Mouse (Mus musculus) ovary, postnatal 14 days (tissue): ENCODE results near the gene Spred2.

ENCODE experiments used
- DNase-seq: peaks from one replicate; pipeline ENCODE4 v3.0.0; 2022; ENCODE audit warnings: low spot score

Gene Spred2

DNA sequence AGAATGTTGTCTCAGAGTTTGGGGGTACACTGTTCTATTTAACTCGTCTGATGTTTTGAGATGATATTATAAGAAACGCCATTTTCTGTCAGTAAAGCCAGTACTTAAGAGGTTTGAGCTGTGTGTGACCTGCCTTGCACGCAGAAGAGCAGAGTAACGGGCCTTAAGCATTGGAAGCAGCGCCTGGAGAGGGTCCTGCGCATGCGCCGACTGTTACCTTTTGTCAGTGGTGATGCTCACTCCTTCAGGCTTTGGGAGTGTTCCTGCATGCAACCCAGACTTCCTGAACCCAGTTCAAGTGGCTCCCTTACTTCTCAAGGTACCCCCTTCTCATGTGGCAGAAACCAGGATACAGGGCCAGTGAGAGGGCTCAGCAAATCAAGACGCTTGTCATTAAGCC lies 59.9 kb downstream of the Spred2 start:
- DNase-seq = no peak

DNA sequence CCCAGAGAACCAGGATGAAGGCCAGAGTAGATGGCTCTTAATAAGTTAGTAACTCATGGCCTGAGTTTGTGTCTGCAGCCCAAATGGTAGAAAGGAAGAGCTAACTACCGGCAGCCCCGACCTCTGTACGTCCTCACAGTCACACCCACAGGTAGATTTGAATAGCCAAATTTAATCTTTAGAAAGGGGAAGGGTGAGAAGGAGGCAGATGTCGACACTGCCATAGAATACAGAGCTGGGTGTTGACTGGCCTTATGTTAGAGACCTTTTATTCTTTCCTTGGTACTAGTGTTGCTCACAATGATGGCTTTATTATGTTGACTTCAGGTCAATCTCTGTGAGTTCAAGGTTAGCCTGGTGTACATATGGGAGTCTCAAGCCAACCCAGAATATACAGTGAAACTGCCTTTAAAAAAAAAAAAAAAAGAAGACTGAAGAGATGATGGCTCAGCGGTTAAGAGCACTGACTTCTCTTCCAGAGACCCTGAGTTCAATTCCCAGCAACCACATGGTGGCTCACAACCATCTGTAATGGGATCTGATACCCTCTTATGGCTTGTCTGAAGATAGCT lies 61.2 kb downstream of the Spred2 start:
- no peak for DNase-seq

DNA sequence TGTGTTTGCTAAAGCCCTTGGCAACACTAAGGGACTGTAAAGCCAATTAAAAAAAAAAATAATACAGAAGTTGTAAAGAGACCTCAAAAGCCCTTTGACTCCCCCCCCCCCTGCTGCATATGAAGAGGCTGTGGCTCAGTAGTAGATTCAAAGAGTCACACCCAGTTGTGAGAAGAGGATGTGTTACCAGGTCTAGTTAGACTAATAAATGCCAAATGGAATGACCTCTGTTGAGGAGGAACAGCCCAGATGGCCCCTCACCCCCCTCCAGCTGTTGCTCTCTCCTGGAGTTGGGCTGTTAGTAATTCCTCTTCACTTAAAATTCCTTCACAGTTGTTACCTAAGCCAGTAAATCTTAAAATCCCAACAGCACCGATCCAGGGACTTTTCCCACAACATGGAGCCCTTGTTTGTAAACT lies 62.3 kb downstream of the Spred2 start:
- no peak for DNase-seq

DNA sequence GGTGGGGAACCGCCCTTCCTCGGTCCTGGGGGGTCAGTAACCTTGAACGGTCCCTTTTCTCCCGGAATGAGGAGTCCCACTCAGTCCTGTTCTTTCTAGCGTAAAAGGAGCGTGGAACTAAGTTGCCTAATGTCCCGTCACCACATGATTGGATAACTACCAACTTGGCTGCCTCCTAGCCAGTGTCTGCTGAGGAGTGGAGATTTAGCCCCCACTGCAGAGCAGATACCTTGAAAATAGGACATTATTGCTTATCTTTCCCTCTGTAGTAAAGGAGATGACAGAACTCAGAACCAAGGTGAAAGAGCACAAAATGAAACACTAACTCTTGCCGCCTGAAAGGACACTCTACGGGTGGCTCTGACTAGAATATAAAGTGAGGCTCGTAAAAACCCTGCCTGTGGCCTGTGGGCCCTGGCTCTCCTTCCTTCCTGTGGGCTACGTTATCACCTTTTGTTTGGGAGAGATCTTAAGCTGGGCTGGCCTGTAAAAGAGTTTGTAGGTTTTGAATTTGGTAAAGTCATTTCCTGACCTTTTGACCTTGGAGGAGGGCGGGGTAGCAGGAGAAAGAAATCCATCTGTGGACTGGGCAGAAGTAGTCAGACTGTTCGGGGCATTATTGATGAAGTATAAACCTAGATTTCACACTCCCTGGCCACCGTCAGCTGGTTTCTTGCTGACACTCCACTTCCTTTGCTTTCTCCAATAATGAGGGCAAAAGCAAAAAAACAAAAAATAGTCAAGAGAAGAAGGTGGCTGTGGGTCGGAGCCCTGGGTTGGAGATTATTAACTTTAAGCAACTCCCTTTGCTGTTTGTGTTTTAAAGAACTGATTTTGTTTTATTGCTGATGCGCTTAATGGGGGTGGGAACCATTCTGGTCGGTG lies 62.9 kb downstream of the Spred2 start:
- no peak for DNase-seq

DNA sequence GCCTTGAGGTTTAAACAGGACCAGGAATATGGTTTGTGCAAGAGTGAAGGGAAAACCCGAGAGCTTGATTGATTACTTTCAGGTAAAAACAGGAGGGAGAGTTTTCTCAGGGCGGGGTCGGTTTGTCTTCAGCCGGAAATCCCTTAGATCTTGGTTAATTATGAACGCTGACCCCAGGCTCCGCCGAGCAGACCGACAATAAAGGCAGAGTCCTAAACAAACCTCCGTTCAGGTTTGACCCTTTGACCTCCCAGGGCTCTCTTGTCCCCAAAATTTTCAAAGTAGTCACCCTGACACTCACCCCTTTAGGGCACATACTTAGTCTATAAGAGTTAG lies 63.5 kb downstream of the Spred2 start:
- DNase-seq = no peak

DNA sequence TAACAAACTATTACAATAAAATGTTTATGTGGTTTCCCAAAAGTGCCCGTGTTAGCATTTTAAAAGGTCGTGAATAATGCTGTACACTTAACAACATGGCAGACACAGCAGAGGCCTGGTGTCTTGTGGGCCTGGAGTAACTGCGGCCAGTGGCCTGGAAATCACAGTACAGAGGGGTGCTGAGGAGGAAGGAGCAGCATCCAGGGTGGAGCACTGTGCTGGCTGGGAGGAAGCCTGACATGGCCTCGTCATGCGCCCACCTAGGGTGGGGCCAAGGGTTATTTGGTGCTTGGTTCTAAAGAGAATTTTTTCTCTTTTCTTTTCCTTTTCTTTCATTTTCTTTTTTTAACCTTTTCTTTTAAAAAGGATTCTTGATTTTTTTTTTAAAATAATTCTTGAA lies 64.0 kb downstream of the Spred2 start:
- no peak for DNase-seq

DNA sequence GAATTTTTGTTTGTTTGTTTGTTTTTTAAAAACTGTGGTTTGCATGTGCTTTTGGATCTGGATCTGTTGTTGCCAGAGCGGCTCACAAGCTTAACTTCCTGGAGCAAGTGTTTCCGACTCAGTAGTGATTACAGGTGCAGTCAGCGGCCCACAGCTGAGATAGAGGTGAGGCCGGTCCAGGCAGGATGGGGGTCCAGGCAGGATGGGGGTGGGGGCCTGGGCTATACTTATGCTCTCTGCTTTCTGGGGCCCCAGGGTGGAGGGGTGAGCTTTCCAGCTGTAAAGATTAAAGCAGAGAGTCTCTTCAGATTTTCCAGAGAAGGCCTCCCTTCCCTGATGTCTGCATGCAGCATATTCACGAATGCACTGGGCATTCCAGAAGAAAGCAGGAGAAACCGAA lies 64.5 kb downstream of the Spred2 start:
- DNase-seq = no peak

DNA sequence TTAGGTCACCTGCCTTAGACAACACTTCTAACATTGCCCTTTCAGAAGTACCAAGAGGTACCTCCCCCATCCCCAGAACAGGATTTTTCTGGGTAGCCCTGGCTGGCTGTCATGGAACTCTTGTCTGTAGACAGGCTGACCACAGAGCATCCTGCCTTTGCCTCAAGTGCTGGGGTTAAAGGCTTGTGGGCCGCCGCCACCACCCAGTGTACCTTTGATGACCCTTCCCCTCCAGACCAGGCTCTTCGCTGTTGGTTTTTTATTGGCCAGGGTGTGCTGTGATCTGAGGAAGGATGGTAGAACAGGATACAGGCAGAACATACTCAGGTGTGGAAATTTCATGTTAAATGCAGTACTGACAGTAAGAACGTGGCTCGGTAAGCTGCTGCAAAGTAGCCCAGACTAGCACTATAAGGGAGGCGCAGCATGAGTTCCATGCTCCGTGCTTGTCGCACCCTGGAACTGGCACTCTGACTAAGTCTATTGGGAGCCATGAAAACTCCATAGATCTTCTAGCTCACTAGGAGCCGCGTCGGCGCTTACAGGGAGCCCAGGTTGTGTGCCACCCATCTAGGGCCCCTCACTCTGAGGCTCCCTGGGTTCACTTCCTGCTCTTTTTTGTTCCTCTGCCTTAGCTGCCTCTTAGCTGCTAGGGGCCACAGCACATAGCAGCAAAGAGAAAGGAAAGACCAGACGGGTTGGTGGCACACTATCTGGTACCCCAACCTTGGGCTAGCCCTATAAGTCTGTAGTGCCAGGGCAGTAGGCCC lies 65.2 kb downstream of the Spred2 start:
- no peak for DNase-seq

DNA sequence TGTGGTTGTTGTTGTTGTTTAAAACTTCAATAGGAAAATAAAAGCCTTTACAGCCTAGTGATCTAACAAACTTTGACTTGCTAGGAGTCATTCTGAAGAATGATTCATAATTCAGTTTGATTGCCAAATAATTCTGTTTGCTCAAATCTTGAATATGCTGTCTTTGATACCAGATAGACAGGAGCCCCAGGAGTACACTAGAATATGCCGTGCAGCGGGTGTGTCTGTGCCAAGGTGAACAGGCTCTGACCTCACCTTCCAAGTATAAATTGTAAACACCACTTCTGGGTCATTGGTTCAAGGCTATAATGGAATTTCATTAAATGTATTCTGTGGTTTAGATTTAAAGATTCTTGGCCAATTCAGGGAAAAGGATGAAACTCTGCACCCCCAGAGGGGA lies 66.6 kb downstream of the Spred2 start:
- no peak for DNase-seq

DNA sequence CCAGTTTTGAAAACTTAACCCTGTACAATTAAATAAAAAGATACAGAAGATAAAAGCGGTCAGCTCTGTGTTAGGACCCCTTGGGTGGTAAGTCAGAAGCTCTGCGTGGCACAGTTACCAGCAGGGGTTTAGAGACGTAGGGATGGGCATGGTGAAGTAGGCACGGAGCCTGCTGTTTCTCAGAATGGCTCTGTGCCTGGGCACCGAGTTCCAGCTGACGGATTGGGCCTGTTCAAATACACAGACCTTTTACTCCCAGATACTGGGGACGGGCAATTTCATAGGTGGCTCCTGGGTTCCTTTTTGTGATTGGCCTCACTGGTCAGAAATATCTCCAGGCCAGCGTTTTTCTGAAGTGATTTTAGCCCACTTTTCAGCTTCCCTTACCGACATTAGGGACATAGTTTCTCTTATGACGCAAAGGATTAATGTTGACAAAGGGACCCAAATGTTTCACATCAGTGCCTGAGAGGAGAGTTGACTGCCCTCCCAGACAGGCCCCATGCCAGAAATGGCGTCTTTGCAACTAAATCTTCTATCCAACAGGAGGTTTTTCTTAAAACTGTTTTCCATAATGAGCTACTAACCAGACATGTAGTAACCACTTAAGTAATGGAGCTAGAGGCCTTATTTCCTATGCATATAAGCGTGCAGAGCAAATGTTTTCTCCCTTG lies 67.3 kb downstream of the Spred2 start:
- DNase-seq = no peak

DNA sequence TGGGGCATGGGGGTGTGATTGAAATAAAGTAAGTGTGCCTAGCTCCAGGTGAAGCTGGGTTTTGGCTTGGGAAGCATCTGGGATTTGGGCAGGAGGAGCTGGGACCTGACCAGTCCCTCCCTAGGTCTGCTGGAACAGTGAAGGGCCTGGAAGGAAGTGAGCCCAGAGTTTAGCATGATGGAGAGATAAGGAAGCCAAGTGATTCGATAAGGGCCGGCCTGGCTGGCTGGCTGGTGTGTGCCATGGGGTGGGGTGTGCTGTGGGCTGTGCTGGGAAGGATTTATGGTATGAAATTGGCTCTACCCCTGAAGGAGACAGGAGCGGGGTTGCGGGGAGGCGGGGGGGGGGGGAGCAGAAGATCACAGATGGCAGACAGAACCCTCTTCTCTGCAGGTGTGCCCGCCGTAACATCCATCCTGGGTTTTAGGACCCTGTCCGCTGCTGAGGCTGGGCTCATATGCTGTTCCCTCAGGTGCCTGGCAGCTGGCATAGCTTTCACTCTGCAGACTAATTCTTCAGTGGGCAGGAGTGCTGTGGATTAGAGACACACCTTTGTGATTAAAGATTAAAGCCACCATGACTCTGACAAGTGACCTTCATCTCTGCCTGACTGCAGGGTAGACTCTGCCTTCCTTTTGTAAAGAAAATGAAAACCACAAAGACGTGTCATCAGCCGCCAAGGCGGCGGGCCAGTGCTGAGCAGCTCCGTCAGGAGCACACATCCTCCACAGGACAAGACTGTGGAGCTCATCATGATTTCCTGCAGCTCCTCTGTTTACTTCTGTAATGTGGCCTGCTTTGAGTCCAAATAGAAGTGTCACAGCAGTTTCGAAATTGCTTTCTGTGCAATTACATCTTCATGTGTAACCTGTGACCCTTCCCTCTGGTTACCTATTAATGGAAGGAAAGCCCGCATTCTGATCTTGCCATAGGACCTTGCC lies 68.4 kb downstream of the Spred2 start:
- no peak for DNase-seq

DNA sequence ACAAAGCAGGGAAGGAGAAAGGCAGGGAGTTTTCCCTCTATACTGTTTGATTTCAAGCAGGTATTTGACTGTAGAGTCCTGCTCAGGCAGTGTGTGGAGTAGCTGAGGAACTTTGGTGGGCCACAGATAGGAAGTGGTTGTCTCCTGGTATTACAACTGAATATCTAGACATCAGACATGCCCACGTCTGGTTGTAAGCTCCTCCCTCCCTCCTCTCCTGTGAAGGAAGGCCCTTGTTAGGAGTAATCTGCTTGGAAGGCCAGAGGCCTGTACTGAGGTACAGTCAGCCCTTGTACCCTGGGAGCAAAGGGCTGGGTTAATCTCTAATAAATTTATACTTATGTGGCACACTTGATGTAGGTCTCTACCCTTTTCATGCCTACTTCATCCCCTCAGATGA lies 69.6 kb downstream of the Spred2 start:
- no peak for DNase-seq

DNA sequence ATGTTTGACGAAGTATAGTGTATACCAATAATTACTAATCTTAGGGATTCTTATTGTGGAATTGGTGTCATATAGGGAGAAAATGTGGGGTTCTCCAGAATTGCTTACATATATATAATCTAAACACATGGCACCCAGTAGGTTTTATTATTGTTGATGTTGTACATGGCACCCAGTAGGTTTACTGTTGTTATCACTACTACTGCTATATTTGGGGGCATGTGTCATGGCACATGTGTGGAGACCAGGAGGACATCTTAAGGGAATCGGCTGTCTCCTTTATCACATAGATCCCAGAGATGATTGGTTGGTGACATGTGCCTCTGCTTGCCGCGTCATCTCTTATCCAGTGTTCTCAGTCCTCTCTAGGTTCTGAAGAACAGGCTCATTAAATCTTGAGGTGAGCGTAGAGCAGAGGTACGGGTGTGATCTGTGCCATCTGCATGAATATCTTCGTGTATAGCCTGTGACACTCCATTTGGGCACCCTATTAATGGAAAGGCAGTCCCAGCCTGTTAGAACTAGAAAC lies 70.2 kb downstream of the Spred2 start:
- no peak for DNase-seq

DNA sequence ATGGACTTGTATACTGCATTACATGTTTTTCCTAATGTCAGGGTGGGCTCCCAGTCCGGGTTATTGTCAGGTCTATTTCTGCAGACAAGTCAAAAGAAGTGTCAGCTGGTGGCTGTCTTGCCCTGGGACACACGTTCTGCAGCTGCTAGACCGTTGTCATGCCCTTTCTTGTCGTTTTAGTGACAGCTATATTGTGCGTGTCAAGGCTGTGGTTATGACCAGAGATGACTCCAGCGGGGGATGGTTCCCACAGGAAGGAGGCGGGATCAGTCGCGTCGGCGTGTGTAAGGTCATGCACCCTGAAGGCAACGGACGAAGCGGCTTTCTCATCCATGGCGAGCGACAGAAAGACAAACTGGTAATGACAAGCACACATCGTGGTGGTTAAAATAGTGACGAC lies 73.8 kb downstream of the Spred2 start:
- DNase-seq = no peak

DNA sequence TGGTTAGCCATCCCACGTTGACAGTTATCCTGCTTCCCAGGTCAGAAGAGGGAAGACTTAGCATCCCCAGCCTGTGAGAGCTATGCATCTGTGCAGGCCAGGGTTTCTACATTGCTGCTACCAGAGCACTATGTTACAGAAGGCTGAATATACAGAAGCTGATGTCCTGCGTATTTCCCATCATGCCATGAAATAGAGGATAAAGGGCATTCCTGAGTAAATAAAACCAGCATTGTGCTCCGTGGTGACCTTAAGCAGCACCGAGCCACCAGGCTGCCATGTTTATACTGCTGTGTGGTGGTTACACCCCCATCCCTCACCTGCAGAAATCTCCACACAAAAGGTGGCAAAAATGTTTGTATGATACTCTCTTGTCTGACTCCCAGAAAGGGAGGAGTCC lies 78.7 kb downstream of the Spred2 start:
- no peak for DNase-seq

DNA sequence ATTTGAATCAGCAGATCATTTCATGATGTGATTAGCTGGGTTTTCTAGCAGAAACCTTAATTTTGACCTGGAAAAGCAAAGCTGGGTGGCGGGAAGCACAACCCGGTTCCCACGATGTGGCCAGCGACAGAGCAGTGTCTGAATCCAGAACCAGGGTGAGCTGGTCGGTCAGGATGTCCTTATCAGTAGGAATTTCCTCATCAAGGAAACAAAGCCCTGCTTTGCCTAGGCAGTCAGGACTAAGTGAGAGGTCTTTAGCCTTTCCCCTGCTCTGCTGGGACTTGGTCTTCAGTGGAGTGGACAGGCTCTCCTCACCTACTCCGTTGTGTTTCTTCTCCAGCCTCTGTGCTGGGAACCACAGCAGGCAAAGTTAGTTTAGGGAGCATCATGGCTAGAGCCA lies 83.5 kb downstream of the Spred2 start:
- DNase-seq = no peak

DNA sequence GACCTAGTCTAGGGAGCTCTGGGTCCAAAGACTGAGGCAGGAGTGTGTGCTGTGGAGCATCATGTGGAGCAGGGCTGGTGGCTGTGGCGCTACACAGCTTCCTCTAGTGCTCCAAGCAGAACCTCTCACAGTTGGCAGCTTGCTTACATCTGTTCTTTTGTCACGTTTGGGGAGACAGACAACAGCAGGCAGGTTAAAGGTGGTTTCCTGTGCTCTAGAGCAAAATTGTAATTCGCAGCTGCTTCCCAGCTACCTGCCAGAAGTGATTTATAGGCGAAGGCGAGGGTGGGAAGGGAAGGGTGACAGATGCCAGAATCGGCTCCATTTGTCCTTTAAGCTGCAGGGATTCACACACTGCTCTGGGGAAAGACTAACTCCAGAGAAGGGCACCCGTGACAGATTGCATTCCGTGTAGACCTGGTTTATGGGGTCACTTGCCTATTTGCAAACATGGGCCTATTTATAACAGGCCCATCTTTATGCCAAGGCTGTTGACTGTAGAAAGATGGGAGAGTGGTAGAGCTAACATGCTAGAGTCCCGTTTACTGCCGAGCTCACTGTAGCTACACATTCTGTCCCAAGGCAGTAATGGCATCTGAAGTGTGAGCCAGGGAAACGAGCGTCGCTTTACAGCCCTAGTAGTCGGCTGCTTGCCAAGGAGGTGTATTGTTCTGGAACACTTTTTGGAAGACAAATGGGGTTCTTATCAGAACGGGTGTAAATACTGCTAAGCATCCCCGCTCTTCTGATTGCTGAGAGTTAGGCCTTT lies 87.2 kb downstream of the Spred2 start:
- no peak for DNase-seq

DNA sequence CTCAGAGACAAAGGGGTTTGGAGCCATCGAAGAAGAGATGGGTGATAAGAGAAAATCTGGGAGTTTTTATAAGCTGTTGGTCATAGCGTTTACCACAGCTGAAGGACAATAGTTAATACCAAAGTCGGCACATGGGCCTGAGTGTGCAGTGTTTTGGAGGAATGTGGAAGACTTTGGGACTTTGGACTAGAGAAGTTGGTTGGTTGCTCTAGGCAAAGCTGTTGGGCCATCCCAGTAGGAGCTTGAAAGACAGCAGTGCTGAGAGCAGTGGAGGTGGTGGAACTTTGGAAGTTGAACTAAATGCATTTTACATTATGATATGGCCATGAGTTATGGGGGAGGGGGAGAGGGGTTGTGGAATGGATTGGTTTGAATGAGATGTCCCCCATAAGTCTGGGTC lies 89.2 kb downstream of the Spred2 start:
- DNase-seq = no peak

DNA sequence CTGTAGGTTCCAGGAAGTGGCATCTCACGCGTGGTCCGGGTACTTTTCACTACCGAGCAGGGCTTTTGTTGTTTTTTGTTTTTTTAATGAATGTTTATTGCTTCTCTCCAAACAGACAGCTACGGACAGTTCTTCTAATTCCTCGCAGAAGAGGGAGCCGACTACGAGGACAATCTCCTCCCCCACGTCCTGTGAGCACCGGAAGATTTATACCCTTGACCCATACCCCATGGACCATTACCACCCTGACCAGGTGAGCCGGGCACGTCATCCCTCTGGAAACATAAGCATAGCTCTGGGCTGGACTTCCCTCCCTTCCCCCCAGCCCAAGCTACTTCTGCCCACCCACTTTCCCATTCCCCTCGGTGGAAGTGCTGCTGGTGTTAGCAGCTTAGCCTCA lies 93.8 kb downstream of the Spred2 start:
- DNase-seq = no peak

DNA sequence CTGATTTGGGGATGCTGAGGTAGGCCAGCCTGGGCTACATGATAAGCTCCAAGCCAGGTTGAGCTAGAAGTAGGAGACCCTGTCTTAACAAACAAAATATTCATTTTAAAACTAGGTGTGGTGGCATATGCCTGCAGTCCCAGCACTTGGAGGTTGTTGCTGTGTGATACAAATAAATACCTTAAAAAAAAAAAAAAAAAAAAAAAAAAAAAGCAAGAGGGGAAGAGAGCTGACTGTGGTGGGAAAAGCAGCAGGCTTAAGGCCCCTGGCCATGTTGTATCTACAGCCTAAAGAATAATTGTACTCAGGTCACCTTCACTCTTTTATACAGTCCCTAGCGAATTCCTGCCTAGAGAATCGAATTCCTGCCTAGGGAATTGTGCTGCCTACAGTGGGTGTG lies 94.7 kb downstream of the Spred2 start:
- no peak for DNase-seq

DNA sequence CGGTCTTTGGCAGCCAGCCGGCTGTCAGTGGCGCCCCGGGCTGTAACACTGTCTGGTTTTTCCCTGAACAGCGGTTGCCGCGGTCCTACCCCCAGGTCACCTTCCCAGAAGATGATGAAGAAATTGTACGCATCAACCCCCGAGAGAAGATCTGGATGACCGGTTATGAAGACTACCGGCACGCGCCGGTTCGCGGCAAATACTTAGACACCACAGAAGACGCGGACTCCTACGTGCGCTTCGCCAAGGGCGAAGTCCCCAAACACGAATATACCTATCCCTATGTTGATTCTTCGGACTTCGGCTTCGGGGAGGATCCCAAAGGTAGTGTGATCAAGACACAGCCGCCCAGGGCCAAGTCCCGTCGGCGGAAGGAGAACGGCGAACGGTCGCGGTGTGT lies 96.5 kb downstream of the Spred2 start:
- no peak for DNase-seq
